Mouse (Mus musculus) macrophage (primary cell): Measurements from ENCODE around the gene Gtf3c5. TPM values are rescaled to one million over a fixed set of nuclear protein-coding genes. Genes with fewer than 3 reads are reported as not detected.

Experiments used
- H3K27ac ChIP-seq: fragments of 350-480 bp; formaldehyde crosslinking; 2 replicates; pipeline ENCODE4 v1.9.0; 2021
- H3K36me3 ChIP-seq: fragments of 350-480 bp; formaldehyde crosslinking; 2 replicates; pipeline ENCODE4 v1.9.0; 2021; ENCODE audit errors: inconsistent target
- H3K4me3 ChIP-seq: fragments of 350-480 bp; formaldehyde crosslinking; 2 replicates; pipeline ENCODE4 v1.9.0; 2021; ENCODE audit errors: inconsistent target
- H3K79me2 ChIP-seq: fragments of 350-480 bp; formaldehyde crosslinking; 2 replicates; pipeline ENCODE4 v1.9.0; 2021; ENCODE audit errors: inconsistent target
- WGBS: methylation state at CpG from one replicate; pipeline ENCODE4 v1.1.7; 2026; ENCODE audit warnings: inconsistent platforms; ENCODE audit not compliant: missing documents; 5-methylcytosine and 5-hydroxymethylcytosine counted together
- polyA plus RNA-seq: library from polyadenylated mRNA; stranded (reverse); fragments of 250-400 nt; gene quantifications from 3 replicates; pipeline ENCODE4 v1.2.4, GENCODE M21; 2018; ENCODE audit warnings: inconsistent platforms

Gene Gtf3c5
- polyA plus RNA-seq, 1 experiment from 2014 or later: 14.6 TPM

GRCm38 (mm10) chr2:28598692-28599568 lies 15.4 kb upstream of the Gtf3c5 start:
- 38% methylated on average over 12 of the region's 12 CpGs for WGBS
- no peak overlapping the region for H3K27ac ChIP-seq
- no peak overlapping the region for H3K4me3 ChIP-seq

GRCm38 (mm10) chr2:28597733-28598547 lies 14.4 kb upstream of the Gtf3c5 start:
- Histone ChIP-seq H3K36me3 (no peaks in the 10 kb centered on the region), H3K27ac (no peak overlapping the region), H3K4me3 (no peak overlapping the region), H3K79me2 (no peaks in the 10 kb centered on the region)
- 71% methylated on average over 7 of the region's 7 CpGs for WGBS

More at GRCm38 (mm10) chr2:28598692-28599568, 15.4 kb upstream of the Gtf3c5 start:
- Histone ChIP-seq H3K79me2 (no peaks in the 10 kb centered on the region), H3K36me3 (no peaks in the 10 kb centered on the region)

- H3K27ac ChIP-seq: no peak overlapping the region
- 90% methylated on average over 7 of the region's 7 CpGs for WGBS
These were observed 13.4 kb upstream of the Gtf3c5 start for GRCm38 (mm10) chr2:28596998-28597397.

GRCm38 (mm10) chr2:28596021-28596420 lies 12.5 kb upstream of the Gtf3c5 start:
- Histone ChIP-seq H3K36me3 (no peaks in the 10 kb centered on the region), H3K79me2 (no peaks in the 10 kb centered on the region), H3K27ac (no peak overlapping the region), H3K4me3 (no peak overlapping the region)
- 74% methylated on average over 7 of the region's 7 CpGs for WGBS

More at GRCm38 (mm10) chr2:28596998-28597397, 13.4 kb upstream of the Gtf3c5 start:
- Histone ChIP-seq H3K79me2 (no peaks in the 10 kb centered on the region), H3K4me3 (no peak overlapping the region), H3K36me3 (no peaks in the 10 kb centered on the region)

GRCm38 (mm10) chr2:28592809-28593208 lies 9.3 kb upstream of the Gtf3c5 start:
- no peak overlapping the region for H3K4me3 ChIP-seq
- WGBS: 7% methylated on average over 14 of the region's 15 CpGs
- no peaks in the 10 kb centered on the region for H3K79me2 ChIP-seq

GRCm38 (mm10) chr2:28591479-28591878 lies 7.9 kb upstream of the Gtf3c5 start:
- Histone ChIP-seq H3K4me3 (no peak overlapping the region), H3K27ac (no peak overlapping the region), H3K36me3 (no peaks in the 10 kb centered on the region), H3K79me2 (no peaks in the 10 kb centered on the region)
- 0% methylated on average over 2 of the region's 2 CpGs for WGBS

More at GRCm38 (mm10) chr2:28592809-28593208, 9.3 kb upstream of the Gtf3c5 start:
- H3K27ac ChIP-seq: no peak overlapping the region
- no peaks in the 10 kb centered on the region for H3K36me3 ChIP-seq

- 31% methylated on average over 1 of the region's 1 CpGs for WGBS
- Histone ChIP-seq H3K4me3 (no peak overlapping the region), H3K27ac (no peak overlapping the region), H3K79me2 (no peaks in the 10 kb centered on the region), H3K36me3 (no peaks in the 10 kb centered on the region)
These were observed 5.0 kb upstream of the Gtf3c5 start for GRCm38 (mm10) chr2:28588574-28588973.

- H3K79me2 ChIP-seq: peaks cover 11% of the 10 kb centered on the region; the same call in 1 of the 2 replicates
- no peaks in the 10 kb centered on the region for H3K36me3 ChIP-seq
- H3K4me3 ChIP-seq: no peak overlapping the region
- no peak overlapping the region for H3K27ac ChIP-seq
- WGBS: 50% methylated on average over 2 of the region's 2 CpGs
These were observed 2.2 kb upstream of the Gtf3c5 start for GRCm38 (mm10) chr2:28585730-28586129.

GRCm38 (mm10) chr2:28585043-28585571 lies 1.6 kb upstream of the Gtf3c5 start:
- 17% methylated on average over 6 of the region's 6 CpGs for WGBS
- Histone ChIP-seq H3K79me2 (peaks cover 11% of the 10 kb centered on the region; the same call in 1 of the 2 replicates), H3K27ac (no peak overlapping the region), H3K4me3 (no peak overlapping the region), H3K36me3 (no peaks in the 10 kb centered on the region)

GRCm38 (mm10) chr2:28582647-28583353 lies 751 bp downstream of the Gtf3c5 start:
- 1% methylated on average over 56 of the region's 56 CpGs for WGBS

GRCm38 (mm10) chr2:28578003-28578402 lies 5.5 kb downstream of the Gtf3c5 start:
- H3K27ac ChIP-seq: no peak overlapping the region
- peaks cover 11% of the 10 kb centered on the region; the same call in 1 of the 2 replicates for H3K79me2 ChIP-seq
- no peak overlapping the region for H3K4me3 ChIP-seq
- H3K36me3 ChIP-seq: peaks cover 25% of the 10 kb centered on the region; the same call in 1 of the 2 replicates
- 90% methylated on average over 5 of the region's 5 CpGs for WGBS

More at GRCm38 (mm10) chr2:28582647-28583353, 751 bp downstream of the Gtf3c5 start:
- Histone ChIP-seq H3K27ac (peak overlapping the region; percentile 80), H3K36me3 (peaks cover 6% of the 10 kb centered on the region; the same call in 1 of the 2 replicates), H3K79me2 (peaks cover 11% of the 10 kb centered on the region; the same call in 1 of the 2 replicates), H3K4me3 (peak overlapping the region; percentile 66)

- Histone ChIP-seq H3K36me3 (peaks cover 37% of the 10 kb centered on the region; the same call in 1 of the 2 replicates), H3K4me3 (no peak overlapping the region), H3K27ac (no peak overlapping the region), H3K79me2 (peaks cover 5% of the 10 kb centered on the region; the same call in 1 of the 2 replicates)
- WGBS: 96% methylated on average over 3 of the region's 3 CpGs
These were observed 6.7 kb downstream of the Gtf3c5 start for GRCm38 (mm10) chr2:28576815-28577214.

GRCm38 (mm10) chr2:28575341-28575740 lies 8.2 kb downstream of the Gtf3c5 start:
- no peak overlapping the region for H3K27ac ChIP-seq
- no peaks in the 10 kb centered on the region for H3K79me2 ChIP-seq
- no peak overlapping the region for H3K4me3 ChIP-seq
- H3K36me3 ChIP-seq: peaks cover 47% of the 10 kb centered on the region
- 92% methylated on average over 4 of the region's 4 CpGs for WGBS

- no peak overlapping the region for H3K4me3 ChIP-seq
- H3K27ac ChIP-seq: no peak overlapping the region
- H3K79me2 ChIP-seq: no peaks in the 10 kb centered on the region
- 88% methylated on average over 2 of the region's 3 CpGs for WGBS
- H3K36me3 ChIP-seq: peaks cover 61% of the 10 kb centered on the region
These were observed 13.6 kb downstream of the Gtf3c5 start for GRCm38 (mm10) chr2:28569903-28570302.
